Mouse (Mus musculus) liver (tissue): ENCODE measurements around the gene Vgll4.

Source experiments
- DNase-seq: peaks from one replicate; pipeline ENCODE4 v3.0.0-alpha.2; 2020; ENCODE audit warnings: mixed read lengths

Vgll4 gene

DNA sequence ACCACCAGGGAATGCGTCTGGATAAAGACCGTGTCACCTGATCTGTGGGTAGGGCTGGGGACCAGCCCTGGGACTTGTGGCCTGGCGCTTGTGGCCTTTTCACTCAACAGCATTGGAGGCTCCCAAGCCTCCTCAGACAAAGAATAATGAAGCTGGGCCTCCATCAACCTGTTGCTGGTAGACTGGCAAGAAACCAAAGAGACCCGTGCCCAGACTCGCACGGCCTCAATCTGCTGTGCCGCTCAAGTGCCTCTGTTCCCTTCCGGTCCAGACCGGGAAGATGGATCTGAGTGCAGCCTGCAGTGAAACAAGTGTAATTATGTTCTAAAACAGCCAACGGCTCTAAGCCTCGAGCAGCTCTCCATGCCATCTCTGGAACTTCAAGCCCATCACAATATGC lies 52.7 kb downstream of the Vgll4 start:
- no peak for DNase-seq

DNA sequence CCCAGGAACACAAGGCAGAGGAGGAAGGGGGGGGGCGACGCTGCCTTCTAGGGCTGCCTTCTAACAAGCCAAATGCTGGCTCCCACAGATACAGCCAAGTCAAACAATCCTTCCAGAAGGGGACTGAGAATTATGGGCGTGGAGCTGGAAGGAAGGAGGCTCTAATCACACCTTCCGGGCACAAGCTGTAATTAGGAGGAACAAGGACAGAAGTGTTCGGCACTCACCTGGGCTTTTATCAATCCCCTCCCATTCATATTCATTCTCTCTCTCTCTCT lies 53.1 kb downstream of the Vgll4 start:
- DNase-seq, result no peak

DNA sequence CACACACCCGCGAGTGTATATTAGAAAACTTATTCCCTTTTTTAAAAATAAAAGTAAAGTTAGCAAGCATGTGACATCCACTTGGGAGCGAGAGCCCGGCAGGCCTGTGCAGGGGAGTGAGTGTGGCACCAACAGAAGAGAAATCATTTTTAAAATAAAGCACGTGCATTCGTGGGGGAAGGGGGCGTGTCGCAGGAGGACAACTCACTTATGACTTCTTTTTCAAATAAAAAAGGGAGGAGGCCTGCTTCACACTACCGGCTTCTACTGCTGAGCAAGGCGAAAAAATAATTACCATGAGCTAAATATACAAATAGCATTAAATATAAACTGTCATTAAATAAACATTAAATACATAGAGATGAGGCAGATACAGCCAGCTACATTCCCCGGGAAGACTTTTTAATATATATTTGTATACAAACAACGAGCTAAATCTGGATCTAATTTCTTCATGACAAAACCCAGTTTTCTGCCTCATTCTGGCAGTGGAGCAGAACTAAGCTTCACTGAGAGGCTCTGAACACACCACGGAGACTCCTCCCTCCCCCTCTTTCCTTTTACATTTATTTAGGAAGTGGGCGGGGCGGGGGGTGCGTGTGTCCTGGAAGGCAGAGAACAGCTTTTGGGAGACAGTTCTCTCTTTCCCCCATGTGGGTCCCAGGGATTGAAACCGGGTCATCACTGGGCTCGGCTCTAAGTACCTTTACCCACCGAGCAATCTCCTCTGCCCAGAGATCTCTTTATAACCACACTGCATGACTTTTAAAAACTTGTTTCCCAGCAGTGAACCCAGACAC lies 53.7 kb downstream of the Vgll4 start:
- DNase-seq, result no peak

GRCm38 (mm10) chr6:114914041-114914716 lies 55.6 kb downstream of the Vgll4 start:
- DNase-seq, result no peak

- DNase-seq, result no peak
Measured at GRCm38 (mm10) chr6:114913142-114913541, 56.7 kb downstream of the Vgll4 start.

- DNase-seq, result no peak
Measured at GRCm38 (mm10) chr6:114911540-114911939, 58.3 kb downstream of the Vgll4 start.

DNA sequence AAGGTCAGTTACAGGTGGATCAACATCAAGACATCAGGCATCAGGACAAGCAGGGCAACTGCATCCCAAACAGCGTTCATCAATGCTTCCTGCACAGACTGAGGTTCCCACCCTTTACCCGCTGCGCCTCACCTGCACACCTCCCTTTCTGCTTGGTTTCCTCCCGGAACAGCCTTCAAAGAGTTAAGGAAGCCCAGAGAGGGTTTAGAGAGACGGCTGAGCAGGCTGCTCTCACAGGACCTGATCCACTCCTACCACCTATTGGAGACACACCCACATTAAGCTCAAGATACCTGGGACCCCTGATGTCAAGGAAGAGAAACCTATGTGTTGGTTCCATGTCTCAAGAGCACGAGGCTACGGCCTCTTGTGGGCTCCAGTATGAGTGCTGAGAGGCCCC lies 60.0 kb downstream of the Vgll4 start:
- DNase-seq, result no peak

- DNase-seq, result no peak
Measured at GRCm38 (mm10) chr6:114907459-114907858, 62.3 kb downstream of the Vgll4 start.

- no peak for DNase-seq
Measured at GRCm38 (mm10) chr6:114906209-114906608, 63.6 kb downstream of the Vgll4 start.

DNA sequence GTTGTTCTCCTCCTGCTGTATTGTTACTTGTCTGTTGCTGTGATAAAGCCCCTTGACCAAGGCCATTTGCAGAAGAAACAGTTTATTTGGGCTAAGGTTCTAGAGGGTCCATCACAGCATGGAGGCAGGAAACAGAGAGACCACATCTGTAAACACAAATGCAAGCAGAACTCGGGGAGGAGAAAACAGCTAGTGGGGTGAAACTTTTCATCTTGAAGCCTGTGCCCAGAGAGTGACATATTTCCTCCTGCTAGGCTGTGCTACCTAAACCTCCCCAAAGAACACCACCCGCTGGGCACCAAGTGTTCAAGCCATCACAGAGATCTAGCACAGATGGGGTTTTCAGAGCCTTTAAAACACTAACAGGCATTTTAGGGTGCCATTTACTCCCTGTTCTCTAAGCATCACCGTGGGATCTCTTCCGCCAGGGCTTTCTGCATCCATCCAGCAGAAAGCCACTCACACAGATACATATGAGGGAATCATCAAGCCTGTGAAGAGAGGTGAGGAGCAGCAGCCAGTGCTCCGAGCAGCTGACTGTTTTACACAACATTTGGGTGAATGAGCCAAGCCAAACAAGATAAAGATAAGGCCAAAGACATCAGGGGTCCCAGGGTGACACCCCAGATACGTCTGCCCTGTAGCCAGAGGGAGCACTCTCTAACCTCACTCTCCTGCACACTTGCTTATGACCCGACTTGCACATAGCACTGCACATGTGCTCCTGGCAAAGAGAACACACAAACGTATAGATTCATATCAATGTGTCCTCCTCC lies 64.4 kb downstream of the Vgll4 start:
- no peak for DNase-seq

GRCm38 (mm10) chr6:114904818-114905217 lies 65.0 kb downstream of the Vgll4 start:
- DNase-seq, result no peak

GRCm38 (mm10) chr6:114904233-114904632 lies 65.6 kb downstream of the Vgll4 start:
- DNase-seq, result no peak

GRCm38 (mm10) chr6:114901921-114902320 lies 67.9 kb downstream of the Vgll4 start:
- DNase-seq, result no peak

DNA sequence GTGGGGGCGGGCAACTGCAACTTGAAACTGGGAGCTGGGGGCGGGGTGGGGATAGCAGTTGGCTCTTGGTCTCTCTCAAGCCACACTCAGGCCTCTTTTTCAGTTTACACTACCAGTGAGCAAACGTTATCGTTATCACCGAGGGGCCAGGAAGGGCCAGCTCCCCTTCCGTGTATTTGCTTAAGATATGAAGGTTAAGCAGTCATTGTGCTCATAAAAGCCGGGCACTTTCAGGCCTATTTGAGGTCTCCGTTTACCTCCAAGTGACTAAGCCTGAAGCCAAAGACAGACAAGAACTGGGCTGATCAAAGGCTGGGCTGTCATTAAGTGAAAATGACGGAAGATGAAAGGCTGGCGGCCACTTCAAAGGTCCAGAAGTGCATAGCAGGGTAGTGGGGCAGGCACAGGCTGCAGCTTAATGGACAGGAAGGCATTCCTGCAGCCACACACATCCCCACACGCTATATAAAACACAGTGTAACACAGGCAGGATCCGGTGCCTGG lies 68.4 kb downstream of the Vgll4 start:
- peak; percentile 85 for DNase-seq

GRCm38 (mm10) chr6:114900194-114900593 lies 69.6 kb downstream of the Vgll4 start:
- DNase-seq, result no peak

- DNase-seq, result no peak
Measured at GRCm38 (mm10) chr6:114899652-114900051, 70.1 kb downstream of the Vgll4 start.

DNA sequence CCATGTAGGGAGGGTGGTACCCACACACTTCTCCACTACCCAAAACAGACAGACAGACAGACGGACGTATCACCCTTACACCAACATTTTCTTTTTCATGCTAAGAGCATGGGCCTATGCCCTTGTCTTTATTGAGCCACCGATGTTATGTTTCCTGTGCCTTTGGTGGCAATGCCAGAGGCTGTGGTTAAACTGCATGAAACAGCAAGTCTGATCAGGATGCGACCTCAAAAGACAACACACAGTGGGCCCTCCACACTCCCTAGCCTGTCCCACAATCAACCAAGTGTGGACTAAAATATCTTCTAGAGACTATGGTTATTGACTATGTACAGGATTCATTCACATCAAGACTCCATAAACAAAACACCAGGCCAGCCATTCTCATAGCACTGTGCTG lies 70.8 kb downstream of the Vgll4 start:
- no peak for DNase-seq

GRCm38 (mm10) chr6:114896281-114896680 lies 73.5 kb downstream of the Vgll4 start:
- no peak for DNase-seq

DNA sequence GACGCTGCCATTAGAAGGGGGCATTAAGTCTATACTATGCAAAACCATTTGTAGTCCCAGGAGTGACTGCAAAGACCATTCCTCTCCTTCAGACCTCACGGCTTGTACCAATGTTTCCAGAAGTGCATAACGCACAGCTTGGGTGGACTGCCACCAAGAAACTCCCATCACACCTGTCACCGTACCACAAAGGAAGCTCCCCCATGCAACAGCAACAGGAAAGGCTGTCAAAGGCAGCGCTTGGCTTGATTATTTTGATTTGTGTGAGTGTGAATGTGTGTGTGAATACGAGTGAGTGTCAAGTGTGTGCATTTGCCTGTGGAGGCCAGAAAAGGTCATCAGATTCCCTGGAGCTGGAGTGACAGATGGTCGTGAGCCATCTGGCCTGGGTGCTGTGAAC lies 74.6 kb downstream of the Vgll4 start:
- DNase-seq, result no peak

- DNase-seq, result no peak
Measured at GRCm38 (mm10) chr6:114894548-114895106, 75.2 kb downstream of the Vgll4 start.

DNA sequence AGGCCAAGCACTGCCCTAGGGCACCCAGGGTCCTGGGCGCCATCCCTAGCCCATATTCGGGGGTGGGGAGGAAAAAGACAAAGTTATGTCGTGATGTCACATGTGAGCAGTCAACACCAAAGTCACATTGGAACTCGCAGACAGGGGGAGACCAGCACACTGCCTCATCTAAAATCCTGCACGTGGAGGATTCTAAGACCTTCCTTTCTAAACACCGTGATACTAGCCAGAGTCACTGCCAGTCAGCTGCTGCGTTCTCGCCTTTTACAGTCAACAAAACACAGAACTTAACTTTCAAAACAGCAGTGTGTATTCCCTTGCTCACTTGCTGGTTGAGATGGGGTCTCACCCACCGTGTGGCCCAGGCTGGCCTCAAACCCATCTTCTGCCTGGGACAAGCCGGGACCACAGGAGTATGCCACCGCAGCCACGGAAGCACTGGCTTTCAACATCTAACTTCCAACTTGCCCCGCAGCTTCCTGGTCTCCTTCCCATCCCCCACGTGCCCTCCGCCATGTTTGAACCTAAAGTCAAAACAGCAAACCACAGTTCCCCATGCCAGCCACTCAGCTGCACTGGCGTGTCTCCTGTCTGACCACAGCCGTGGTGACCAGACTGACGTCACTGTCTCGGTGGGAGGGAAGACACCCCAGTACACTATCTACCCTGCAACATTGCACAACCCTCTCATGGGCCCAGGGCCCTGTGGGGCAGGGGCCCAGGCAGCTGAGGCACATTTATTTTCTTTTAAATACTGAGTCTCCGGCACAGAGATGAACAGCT lies 76.2 kb downstream of the Vgll4 start:
- DNase-seq, result peak; percentile 74

DNA sequence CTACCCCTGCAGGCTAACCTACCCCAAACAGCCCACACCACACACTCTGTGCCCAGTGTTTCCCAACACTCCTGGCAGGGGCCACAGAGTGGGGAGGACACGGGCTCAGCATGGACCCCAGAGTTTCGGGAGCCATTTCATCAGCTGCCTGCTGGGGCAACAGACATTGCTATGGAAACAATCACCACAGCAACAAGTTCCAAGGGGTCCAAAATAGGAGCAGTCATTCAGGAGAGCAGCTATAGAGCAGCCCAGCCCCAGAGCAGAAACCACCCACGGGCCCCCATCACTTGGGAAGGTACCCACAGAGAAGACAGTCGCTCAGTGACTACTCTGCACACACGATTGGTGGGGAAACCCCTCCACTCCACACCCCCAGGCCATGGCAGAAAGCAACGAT lies 77.4 kb downstream of the Vgll4 start:
- no peak for DNase-seq

GRCm38 (mm10) chr6:114891771-114892170 lies 78.0 kb downstream of the Vgll4 start:
- DNase-seq, result no peak
